Mouse (Mus musculus) spleen, postnatal 4 days (tissue): Measurements from ENCODE around the gene Pramel1.
"Not testable (repeated sequence)": the region's sequence is repeated elsewhere in the genome, so short reads cannot be mapped to it uniquely, and the experiment has no call there.

ENCODE experiments used
- DNase-seq, 2 experiments: peaks; one replicate each; pipeline ENCODE4 v3.0.0; 2022; ENCODE audit warnings: low spot score in 2 of 2

Pramel1 gene

GRCm38 (mm10) chr4:143394181-143394580 is at the start of gene Pramel1:
TSS of gene Pramel1 (plus strand) at chr4:143394428.
- no peak for DNase-seq

- DNase-seq = not testable (repeated sequence)
Measured at GRCm38 (mm10) chr4:143345491-143345890, 48.7 kb upstream of the Pramel1 start.

GRCm38 (mm10) chr4:143348678-143349077 is 45.5 kb upstream of the Pramel1 start:
- no peak for DNase-seq

- peak in 1 of 2 experiments; percentile 53 for DNase-seq
Measured at GRCm38 (mm10) chr4:143349484-143349906, 44.7 kb upstream of the Pramel1 start, which contains the start of gene Lrrc38. TSS of gene Lrrc38 (plus strand) at chr4:143349757.

- DNase-seq = peak in 1 of 2 experiments; percentile 56
Measured at GRCm38 (mm10) chr4:143350047-143351015, 43.9 kb upstream of the Pramel1 start.

GRCm38 (mm10) chr4:143352301-143352700 is 41.9 kb upstream of the Pramel1 start:
- DNase-seq = no peak

GRCm38 (mm10) chr4:143361520-143361919 is 32.7 kb upstream of the Pramel1 start:
- DNase-seq = no peak

GRCm38 (mm10) chr4:143366415-143367041 is 27.7 kb upstream of the Pramel1 start:
- no peak for DNase-seq

- no peak for DNase-seq
Measured at GRCm38 (mm10) chr4:143379480-143379879, 14.7 kb upstream of the Pramel1 start.

- DNase-seq = no peak
Measured at GRCm38 (mm10) chr4:143379931-143380715, 14.1 kb upstream of the Pramel1 start.

- no peak for DNase-seq
Measured at GRCm38 (mm10) chr4:143380716-143381004, 13.6 kb upstream of the Pramel1 start.

- no peak for DNase-seq
Measured at GRCm38 (mm10) chr4:143382163-143382562, 12.1 kb upstream of the Pramel1 start.

GRCm38 (mm10) chr4:143383646-143384045 is 10.6 kb upstream of the Pramel1 start:
- no peak for DNase-seq

- no peak for DNase-seq
Measured at GRCm38 (mm10) chr4:143388955-143389702, 5.1 kb upstream of the Pramel1 start.

- DNase-seq = no peak
Measured at GRCm38 (mm10) chr4:143411566-143412218, 17.5 kb downstream of the Pramel1 start.

- peak; percentile 82 to 89 for DNase-seq
Measured at GRCm38 (mm10) chr4:143412219-143413092, 18.2 kb downstream of the Pramel1 start, which contains the start of gene Pramef8. TSS of gene Pramef8 (plus strand) at chr4:143412426.

GRCm38 (mm10) chr4:143413621-143414020 is 19.4 kb downstream of the Pramel1 start:
- no peak for DNase-seq

- no peak for DNase-seq
Measured at GRCm38 (mm10) chr4:143414121-143414520, 19.9 kb downstream of the Pramel1 start.

GRCm38 (mm10) chr4:143426770-143427169 is 32.5 kb downstream of the Pramel1 start:
- not testable (repeated sequence) for DNase-seq
